Mouse (Mus musculus) thymus, adult 2 months (tissue): ENCODE results near the gene Dgke.

Source experiments
- CTCF ChIP-seq: fragments of 200-500 bp; IDR thresholded peaks from 2 replicates; pipeline ENCODE4 v1.5.1; 2012; ENCODE audit warnings: mild to moderate bottlenecking, control low read depth, low read length, moderate library complexity, borderline replicate concordance; ENCODE audit not compliant: control insufficient read depth, poor library complexity, insufficient read depth; ENCODE audit errors: extremely low read depth
- POLR2A ChIP-seq: fragments of 200-500 bp; IDR thresholded peaks from 2 replicates; pipeline ENCODE4 v1.6.1; 2012; ENCODE audit warnings: mild to moderate bottlenecking, low read length, control low read depth, moderate library complexity; ENCODE audit not compliant: control insufficient read depth, poor library complexity, insufficient read depth; ENCODE audit errors: extremely low read depth

- TF ChIP-seq CTCF (no peak), POLR2A (no peak)
Measured at GRCm38 (mm10) chr11:88994492-88994891, 72.2 kb downstream of the Dgke start.
